Mouse (Mus musculus) kidney, adult 8-10 months (tissue): Measurements from ENCODE around the gene Zfp467.

Experiments used
- DNase-seq, 2 experiments: peaks; one replicate each; pipeline ENCODE4 v3.0.0; 2022

The Zfp467 gene

DNA sequence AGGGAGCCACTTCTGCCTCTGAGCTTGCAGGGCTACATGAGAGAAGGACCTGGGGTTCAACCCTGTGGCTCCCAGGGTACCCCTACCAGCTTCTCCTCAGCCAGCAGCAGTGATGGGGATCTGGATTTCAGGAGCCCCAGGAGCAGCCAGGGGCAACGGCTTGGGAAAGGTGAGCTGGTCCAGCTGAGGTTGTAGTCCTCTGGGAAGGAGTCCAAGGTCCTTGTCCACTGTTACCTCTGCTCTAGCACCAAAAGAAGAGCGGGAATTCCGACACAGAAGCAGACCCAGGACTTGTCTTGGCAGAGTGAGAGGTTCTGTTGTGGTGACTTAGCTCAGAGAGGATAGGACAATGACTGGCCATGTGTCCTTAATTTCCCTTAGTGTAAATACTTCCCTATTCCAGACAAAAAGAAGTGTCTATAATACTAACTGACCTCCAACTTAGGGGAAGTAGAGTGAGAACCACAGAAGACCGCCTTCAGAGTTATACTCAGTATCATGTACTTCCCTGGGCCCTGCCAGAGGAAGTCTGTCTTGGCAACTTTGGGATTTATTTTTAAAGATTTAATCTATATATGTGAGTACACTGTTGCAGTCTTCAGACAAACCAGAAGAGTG lies 35.8 kb downstream of the Zfp467 start:
- DNase-seq, result no peak

DNA sequence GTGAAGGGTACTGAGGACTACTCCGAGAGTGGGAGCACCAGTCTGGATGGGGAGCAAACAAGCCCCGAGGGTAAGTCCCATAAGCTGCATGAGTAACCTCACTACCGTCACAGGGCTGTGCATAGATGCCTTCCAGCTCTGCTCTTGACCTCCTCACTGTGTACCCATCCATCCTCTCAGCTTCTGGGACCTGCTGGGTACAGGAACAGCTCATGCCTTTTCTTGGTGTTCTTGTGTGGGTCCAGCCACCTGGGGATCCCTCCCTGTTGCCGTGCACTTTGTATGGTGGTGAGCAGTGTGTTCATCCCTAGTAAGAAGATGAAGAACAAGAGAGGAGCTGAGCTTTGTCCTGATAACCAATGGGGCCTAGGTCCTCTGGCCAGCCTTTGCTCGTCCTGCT lies 41.6 kb downstream of the Zfp467 start:
- DNase-seq, result no peak

DNA sequence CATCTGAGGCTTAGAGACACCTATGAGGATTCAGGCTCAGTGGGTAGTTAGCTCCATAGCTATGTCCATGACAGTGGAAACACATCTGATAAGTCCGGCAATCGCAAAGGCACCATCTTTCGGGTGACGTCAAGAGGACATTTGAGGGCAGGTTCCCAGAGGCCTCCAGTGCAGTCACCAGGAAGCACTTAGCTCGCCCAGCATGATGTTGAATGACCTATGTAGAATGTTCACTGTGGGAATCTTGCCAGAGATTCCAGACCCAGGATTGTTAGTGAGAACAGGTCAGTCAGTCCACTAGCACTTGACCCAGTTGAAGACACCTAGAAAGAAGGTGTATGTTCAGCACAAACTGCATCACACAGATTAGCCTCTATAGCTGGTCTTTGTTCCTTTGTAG lies 45.7 kb downstream of the Zfp467 start:
- DNase-seq, result peak in 1 of 2 experiments; percentile 59

DNA sequence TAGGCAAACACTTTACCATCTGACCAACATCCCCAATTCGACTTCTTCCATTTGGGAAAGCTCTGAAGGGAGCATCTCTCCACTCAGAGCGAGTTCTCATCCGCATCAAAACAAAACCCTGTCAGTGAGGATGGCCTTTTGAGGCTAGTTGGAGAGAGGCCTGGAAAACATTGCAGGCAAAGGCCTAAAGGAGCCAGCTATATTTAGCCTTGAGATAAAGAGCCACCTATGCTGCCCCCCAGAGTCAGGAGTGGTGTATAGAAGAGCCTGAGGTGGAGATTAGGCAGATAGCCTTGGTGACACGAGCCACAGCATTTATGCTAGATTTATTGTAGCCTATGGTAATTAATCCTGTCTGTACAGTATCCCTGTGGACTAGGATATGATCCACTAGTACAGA lies 48.3 kb downstream of the Zfp467 start:
- no peak for DNase-seq

DNA sequence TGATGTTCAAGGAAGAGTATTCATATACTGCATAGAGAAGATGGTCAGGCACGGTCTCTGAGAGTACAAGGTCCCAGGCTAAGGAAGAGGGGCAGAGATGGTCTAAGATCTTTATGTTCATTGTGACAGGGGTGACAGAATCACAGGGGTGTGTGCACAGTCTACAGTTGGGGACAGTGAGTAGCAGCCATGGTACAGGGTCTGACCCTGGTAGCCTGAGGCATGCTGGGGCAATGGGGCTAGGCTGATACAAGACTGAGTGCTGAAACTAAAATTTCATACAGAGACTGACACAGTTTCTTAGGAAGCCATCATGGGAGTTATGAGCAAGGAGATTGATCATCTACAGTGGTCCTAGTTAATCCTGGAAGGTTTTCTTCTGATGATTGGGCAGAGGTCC lies 48.9 kb downstream of the Zfp467 start:
- no peak for DNase-seq

DNA sequence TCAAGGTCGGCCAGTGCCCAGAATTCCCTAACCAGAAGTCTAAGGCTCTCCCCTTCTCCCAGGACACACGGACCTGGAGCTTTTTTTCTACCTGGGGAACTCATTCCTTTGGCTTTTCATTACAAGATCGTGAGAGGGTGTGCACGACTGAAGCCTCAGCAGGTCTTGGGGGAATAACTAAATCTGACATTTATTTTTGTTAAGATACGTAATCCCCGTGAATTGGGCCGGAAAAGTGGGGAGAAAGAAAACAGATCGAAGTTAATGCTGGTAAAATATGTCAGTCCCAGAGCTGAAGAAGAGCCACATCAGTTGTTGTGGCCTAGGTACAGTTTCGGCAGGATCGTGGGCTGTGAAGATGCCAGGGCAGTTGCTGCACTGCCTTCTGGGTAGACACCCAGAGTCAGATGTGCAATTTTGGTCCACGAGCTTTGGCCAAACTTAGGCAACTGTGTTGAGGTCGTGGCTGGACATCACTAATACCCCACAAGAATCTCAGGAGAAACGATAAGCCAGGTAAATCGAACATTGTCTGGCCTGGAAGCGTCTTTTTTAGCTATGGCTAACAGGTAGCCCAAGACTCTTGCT lies 49.5 kb downstream of the Zfp467 start:
- no peak for DNase-seq

DNA sequence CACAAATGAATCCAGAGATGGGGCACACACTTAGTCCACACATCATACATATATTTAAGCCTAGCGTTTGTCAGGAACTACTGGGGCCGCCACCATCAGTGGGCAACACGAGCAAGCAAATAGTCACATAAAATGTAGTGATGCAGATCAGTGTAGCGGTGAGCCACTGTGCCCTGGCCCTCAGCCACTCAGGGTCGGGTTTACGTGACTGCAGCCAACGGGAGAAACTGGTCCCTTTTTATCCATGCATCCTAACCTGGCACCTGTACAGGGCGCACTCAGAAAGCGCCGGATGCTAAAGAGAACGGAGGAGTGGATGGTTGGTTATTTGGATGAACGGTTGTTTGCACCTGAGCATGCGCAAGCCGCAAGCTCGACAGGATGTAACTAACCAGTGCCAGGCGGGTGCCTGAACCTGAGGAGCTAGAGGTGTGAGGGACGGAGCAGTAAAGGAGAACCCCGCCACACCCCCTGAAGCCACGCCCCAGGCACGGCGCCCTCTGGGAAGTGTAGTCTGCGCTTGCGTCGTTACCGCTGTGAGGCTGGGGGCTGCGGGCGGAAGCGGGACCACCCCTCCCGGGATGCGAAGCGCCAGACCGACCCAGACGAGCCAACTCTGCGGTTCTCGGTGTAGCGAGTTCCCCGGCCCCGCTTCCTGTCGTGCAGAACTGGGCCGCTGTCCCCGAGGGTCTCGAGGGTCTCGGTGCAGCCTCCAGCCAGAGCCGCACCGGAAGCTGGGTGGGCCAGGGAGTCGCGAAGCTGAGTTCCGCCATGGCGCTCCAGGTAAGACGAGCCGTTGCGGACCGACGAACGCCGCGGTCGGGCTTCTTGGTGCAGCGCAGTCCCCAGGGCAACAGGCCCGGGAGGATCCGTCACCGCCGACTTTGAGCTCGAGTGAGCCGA lies 50.3 kb downstream of the Zfp467 start, which contains the start of gene Krba1:
Gene Krba1 (plus strand): TSS at position 482 of the 903 bp plus-strand sequence.
- peak; percentile 90 for DNase-seq

DNA sequence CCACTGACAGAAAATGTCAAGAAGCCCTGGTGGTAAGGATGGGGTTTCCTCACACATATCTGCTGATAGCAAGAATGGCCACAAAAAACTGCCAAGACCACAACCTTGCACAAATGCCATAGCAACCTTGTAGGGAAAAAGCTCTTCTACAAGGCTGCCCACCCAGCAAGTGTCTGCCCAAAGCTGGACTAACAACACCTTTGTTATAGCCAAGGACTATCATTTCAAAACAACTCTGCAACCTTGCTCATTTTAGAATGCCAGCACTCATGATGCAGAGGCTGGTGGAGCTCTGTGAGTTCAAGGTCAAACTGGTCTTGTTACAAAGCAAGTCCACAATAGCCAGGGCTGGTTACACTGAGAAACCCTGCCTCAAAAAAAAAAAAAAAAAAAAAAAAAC lies 51.8 kb downstream of the Zfp467 start:
- DNase-seq, result no peak

DNA sequence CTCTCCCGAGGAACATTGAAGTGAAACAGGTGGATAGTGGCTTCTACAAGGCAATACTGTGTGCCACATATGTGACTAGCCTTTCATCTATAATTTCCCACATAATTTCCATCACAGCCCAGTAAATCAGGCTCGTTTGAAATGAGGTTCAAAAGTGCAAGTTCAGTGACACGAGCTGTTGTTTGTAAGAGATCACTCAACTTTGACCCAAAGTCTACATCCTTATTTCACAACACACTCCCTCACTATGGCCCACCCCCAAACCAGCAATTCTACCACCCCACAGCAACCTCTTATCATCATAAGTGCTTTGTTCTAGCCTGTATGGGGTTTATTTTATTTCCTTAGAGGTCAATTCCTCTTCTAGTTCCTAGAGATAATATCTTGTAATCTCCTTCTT lies 57.4 kb downstream of the Zfp467 start:
- no peak for DNase-seq
